Mouse (Mus musculus) ES-E14 (cell line): ENCODE measurements around the gene Gtf3c5.

Experiments used
- CHD2 ChIP-seq: IDR thresholded peaks from 2 replicates; pipeline ENCODE4 v1.6.1; 2014; ENCODE audit warnings: mild to moderate bottlenecking, low read depth, low read length, inconsistent platforms
- HCFC1 ChIP-seq: IDR thresholded peaks from 2 replicates; pipeline ENCODE4 v1.6.1; 2012; ENCODE audit warnings: low read length, inconsistent platforms, borderline replicate concordance; ENCODE audit not compliant: insufficient read depth
- MAFK ChIP-seq: IDR thresholded peaks from 2 replicates; pipeline ENCODE4 v1.6.1; 2014; ENCODE audit warnings: mild to moderate bottlenecking, low read depth, low read length, inconsistent platforms; ENCODE audit not compliant: insufficient read depth
- ZC3H11A ChIP-seq: IDR thresholded peaks from 2 replicates; pipeline ENCODE4 v1.6.1; 2012; ENCODE audit warnings: low read depth, mild to moderate bottlenecking, inconsistent platforms, low read length, borderline replicate concordance
- ZNF384 ChIP-seq: IDR thresholded peaks from 2 replicates; pipeline ENCODE4 v1.6.1; 2012; ENCODE audit warnings: low read depth, low read length, inconsistent platforms

DNA sequence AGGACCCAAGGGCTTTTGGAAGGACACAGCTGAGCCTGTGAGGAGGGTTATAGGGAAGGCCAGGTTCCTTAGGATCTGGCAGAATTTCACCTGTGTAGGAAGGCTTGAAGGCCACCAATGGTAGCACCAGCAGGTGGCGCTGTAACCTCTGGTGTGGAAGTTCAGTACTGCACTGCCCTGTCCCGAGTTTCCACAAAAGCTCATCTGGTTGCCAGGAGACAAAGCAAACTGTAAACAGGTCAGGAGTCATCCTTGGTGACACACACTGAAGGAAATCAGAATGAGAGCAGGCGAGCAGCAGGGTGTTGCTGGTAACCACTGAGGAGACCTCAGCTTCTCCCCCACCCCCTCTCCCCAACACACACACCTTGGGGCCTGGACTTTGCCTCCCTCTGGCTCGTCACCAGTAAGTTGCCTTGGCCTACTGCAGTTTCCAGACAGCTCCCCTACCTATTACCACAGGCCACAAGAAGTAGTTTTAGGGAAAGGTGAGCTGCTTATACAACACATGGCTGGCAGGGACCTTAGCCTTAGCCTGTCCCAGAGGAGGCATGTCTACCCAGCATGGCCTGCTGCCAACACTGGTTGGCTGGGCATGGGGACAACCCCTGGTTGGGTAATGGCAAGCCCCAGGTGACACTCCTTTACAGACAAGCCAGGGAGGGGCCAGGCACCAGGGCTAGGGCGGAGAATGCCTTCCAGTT is 66.2 kb downstream of the Gtf3c5 start:
- TF ChIP-seq HCFC1 = peak; percentile 36; the same call in 1 of the 2 replicates
- no peak for TF ChIP-seq ZNF384
- no peak for TF ChIP-seq ZC3H11A
- no peak for TF ChIP-seq MAFK
- no peak for TF ChIP-seq CHD2
